Mouse (Mus musculus): ENCODE data around the gene Slitrk2. TPM values are rescaled to one million over a fixed set of nuclear protein-coding genes. Genes with fewer than 3 reads are reported as not detected.

Slitrk2 gene
- not detected for total RNA-seq (2023)

DNA sequence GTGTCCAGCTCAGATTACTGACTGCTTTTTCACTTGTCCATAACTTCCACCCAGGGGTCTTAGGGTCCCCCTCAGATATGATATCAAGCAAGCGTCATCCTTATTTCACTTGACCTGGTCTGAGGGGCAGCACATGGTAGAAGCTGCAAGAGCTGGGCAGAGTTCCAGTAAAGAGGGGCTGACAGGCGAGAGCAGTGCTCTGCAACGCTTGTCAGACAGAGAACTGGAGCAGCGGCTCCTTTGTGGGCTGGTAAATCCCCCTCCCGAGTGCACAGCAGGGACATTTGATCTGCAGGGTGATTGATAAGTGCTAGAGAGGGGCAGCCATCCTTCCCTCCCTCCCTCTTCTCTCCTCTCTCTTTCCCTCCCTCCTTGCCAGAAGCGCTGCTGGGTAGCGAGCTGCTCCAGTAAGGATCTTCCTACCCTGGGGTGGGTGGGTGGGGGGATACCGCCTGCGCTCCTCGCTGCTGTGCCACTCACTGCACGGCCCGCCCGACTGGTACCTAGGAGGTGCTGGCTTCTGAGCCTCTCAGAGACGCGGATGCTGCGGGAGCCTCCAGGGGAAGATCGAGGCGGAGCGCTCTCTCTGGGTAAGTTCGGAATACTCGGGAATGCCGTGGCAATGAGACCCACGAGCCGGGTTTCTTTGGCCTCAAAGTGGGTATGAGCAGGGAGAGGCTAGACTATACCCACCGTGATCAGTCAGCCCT is at the start of gene Slitrk2:
Gene Slitrk2, plus strand, starts transcription at position 408 of the 710 bp plus-strand sequence.

